Mouse (Mus musculus) myocyte (in vitro differentiated cells): ENCODE measurements around the gene Hcn2. TPM values are rescaled to one million over a fixed set of nuclear protein-coding genes. Genes with fewer than 3 reads are reported as not detected.
A peak's percentile ranks its signal among the peaks of the same experiment; 100 is the strongest.

Experiments
- H3K27me3 ChIP-seq: one replicate; pipeline ENCODE4 v1.6.1; 2011; ENCODE audit not compliant: control insufficient read depth, insufficient read depth, insufficient read length
- H3K36me3 ChIP-seq: one replicate; pipeline ENCODE4 v1.6.1; 2011; ENCODE audit not compliant: control insufficient read depth, insufficient read depth
- H3K4me2 ChIP-seq: one replicate; pipeline ENCODE4 v1.6.1; 2011; ENCODE audit warnings: low read depth, control low read depth
- H3K4me3 ChIP-seq: one replicate; pipeline ENCODE4 v1.5.1; 2011; ENCODE audit warnings: mild to moderate bottlenecking, control low read depth, moderate library complexity
- H3K79me2 ChIP-seq: one replicate; pipeline ENCODE4 v1.6.1; 2011; ENCODE audit not compliant: control insufficient read depth, insufficient read depth
- H3ac ChIP-seq: one replicate; pipeline ENCODE4 v1.6.1; 2011; ENCODE audit not compliant: control insufficient read depth, insufficient read length
- CEBPB ChIP-seq: IDR thresholded peaks from 2 replicates; pipeline ENCODE4 v1.6.1; 2011; ENCODE audit warnings: mild to moderate bottlenecking, moderate library complexity; ENCODE audit not compliant: poor library complexity, insufficient read depth, severe bottlenecking
- E2F4 ChIP-seq: IDR thresholded peaks from one replicate; pipeline ENCODE4 v1.6.1; 2011; ENCODE audit warnings: mild to moderate bottlenecking, control low read depth, moderate library complexity; ENCODE audit not compliant: insufficient read depth
- MAX ChIP-seq: IDR thresholded peaks from one replicate; pipeline ENCODE4 v1.6.1; 2011; ENCODE audit warnings: low read depth, mild to moderate bottlenecking, control low read depth
- MYOD1 ChIP-seq, 3 experiments: IDR thresholded peaks; one replicate each; pipeline ENCODE4 v1.6.1; 2011; ENCODE audit warnings: control low read depth in 2 of 3, low read depth in 2 of 3, mild to moderate bottlenecking in 2 of 3, moderate library complexity in 1 of 3; ENCODE audit not compliant: insufficient read length in 2 of 3, control insufficient read depth in 1 of 3
- MYOG ChIP-seq, 3 experiments: IDR thresholded peaks; one replicate each; pipeline ENCODE4 v1.6.1; 2011; ENCODE audit warnings: control low read depth in 2 of 3, low read depth in 2 of 3, mild to moderate bottlenecking in 2 of 3; ENCODE audit not compliant: insufficient read length in 2 of 3, control insufficient read depth in 1 of 3, insufficient read depth in 1 of 3
- POLR2A ChIP-seq: IDR thresholded peaks from one replicate; pipeline ENCODE4 v1.6.1; 2011; ENCODE audit warnings: low read depth, mild to moderate bottlenecking, control low read depth, moderate library complexity; ENCODE audit not compliant: insufficient read length
- POLR2AphosphoS2 ChIP-seq: IDR thresholded peaks from one replicate; pipeline ENCODE4 v1.6.1; 2011; ENCODE audit warnings: low read depth, control low read depth; ENCODE audit not compliant: insufficient read length
- REST ChIP-seq: IDR thresholded peaks from one replicate; pipeline ENCODE4 v1.6.1; 2011; ENCODE audit warnings: mild to moderate bottlenecking, control low read depth, moderate library complexity; ENCODE audit not compliant: insufficient read depth, insufficient read length
- SRF ChIP-seq: IDR thresholded peaks from one replicate; pipeline ENCODE4 v1.6.1; 2011; ENCODE audit warnings: low read depth; ENCODE audit not compliant: control insufficient read depth, insufficient read length
- TCF12 ChIP-seq: IDR thresholded peaks from one replicate; pipeline ENCODE4 v1.6.1; 2011; ENCODE audit warnings: mild to moderate bottlenecking, control low read depth; ENCODE audit not compliant: poor library complexity, insufficient read depth, severe bottlenecking
- TCF3 ChIP-seq: IDR thresholded peaks from one replicate; pipeline ENCODE4 v1.6.1; 2011; ENCODE audit warnings: low read depth, control low read depth; ENCODE audit not compliant: insufficient read length
- USF1 ChIP-seq: IDR thresholded peaks from one replicate; pipeline ENCODE4 v1.6.1; 2011; ENCODE audit warnings: low read depth, mild to moderate bottlenecking, control low read depth, moderate library complexity
- polyA plus RNA-seq: library from polyadenylated mRNA; unstranded; fragments of >200 nt; fragmentation: generic; extraction: Trizol; gene quantifications from one replicate; pipeline ENCODE4 v1.2.1, GENCODE M21; 2012; ENCODE audit warnings: missing spikeins

The Hcn2 gene
- polyA plus RNA-seq, 1 experiment = 0.35 TPM

DNA sequence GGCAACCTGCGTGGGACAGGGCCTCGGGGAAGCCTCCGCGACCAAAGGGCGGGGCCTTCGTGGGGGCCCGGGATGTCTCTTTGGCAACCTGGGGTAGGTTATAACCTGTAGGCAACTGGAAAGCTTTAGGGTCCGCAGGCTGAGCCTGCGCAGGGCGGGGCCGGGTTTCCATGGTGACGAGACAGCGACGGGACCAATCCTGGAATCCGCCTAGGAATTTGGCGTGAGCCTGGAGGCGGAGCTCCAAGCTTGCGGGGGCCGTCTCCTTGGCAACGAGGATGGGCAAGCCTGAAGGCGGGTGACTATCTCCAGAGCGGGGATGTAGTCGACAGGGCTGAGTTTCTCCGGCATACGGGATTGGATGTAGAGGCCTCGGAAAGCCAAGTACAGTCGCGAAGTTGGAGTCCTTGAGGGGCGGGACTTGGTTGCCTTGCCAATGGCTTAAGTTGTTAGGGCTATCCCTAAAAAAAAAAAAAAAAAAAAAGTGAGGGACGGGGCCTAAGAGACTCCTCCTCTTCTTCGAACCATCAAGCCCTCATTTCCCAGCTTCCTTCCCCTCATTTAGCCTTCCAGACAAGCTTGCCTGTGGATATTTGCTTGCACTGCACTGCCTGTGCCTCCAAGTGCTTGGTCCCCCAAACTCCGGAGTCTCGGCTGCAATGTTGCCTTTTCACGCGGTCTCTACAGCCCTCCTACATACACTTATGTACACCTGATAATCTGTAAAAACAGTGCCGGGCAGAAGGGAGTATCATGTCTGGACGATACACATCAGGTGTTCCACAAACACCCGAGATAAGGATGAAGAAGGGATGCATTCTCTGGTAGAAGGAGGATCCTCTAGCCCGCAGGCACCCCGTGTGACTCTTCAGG, 51.2 kb downstream of the Hcn2 start:
- TF ChIP-seq TCF3 (no peak), TCF12 (no peak), MAX (no peak), REST (no peak), MYOG (IDR thresholded peaks at IDR 0.05; ENCODE audit: control insufficient read depth in 1 of 3, insufficient read depth in 1 of 3, insufficient read length in 2 of 3, low read depth in 2 of 3) (peak in 1 of 3 experiments; percentile 13)
- Histone ChIP-seq H3ac (no peak overlapping the region), H3K79me2 (peaks cover 40% of the 10 kb centered on the region), H3K27me3 (no peaks in the 10 kb centered on the region), H3K4me2 (peak overlapping the region; percentile 67), H3K36me3 (no peaks in the 10 kb centered on the region), H3K4me3 (peak overlapping the region; percentile 65)

DNA sequence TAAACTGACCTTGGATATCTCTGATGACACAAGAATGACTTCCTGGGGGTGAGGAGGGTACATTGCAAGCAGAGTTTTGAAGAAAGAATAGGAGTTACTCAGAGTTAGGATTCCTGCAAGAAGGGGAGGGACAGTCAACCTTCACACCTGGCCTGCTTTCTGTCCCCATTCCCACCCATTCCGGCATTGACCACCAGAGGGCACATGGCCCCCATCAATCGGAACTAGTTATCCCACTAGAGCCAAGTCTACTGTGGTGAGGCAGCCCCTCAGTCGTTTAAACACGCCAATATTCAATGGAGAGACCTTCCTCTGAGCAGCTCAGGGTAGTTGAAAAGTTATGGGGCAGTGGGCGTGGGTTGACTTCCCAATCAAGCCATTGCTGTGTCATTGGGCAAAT, 52.0 kb downstream of the Hcn2 start:
- Histone ChIP-seq H3K36me3 (no peaks in the 10 kb centered on the region), H3K79me2 (peaks cover 32% of the 10 kb centered on the region), H3K4me2 (peak overlapping the region; percentile 67), H3K4me3 (no peak overlapping the region), H3ac (no peak overlapping the region), H3K27me3 (no peaks in the 10 kb centered on the region)
- TF ChIP-seq TCF3 (no peak), SRF (no peak), USF1 (no peak), CEBPB (no peak), TCF12 (no peak), MAX (no peak), POLR2AphosphoS2 (no peak), REST (no peak), MYOD1 (IDR thresholded peaks at IDR 0.05; ENCODE audit: control insufficient read depth in 1 of 3, insufficient read length in 2 of 3, low read depth in 2 of 3) (no peak), E2F4 (no peak)

DNA sequence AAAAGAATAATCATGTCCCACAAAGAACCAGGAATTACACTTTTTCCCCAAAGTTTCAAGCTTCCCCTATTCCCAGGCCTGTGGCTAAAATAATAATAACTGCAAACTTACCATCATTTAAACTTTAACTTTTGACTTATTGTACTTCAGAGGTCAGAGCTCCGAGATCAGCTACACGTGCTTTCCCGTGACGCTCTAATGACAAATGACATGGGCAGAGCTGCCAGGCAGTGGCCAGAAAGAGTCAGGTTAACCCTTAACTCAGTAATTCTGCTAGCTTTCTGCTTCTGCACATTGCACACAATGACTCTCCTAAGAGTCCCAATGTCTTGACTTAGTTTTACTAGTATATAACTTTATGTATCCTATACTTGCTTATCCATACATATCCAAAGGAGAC, 52.9 kb downstream of the Hcn2 start:
- Histone ChIP-seq H3K4me2 (no peak overlapping the region), H3K4me3 (no peak overlapping the region), H3ac (no peak overlapping the region), H3K36me3 (no peaks in the 10 kb centered on the region), H3K79me2 (peaks cover 22% of the 10 kb centered on the region), H3K27me3 (no peaks in the 10 kb centered on the region)
- TF ChIP-seq REST (no peak), TCF3 (no peak), POLR2AphosphoS2 (no peak), MYOG (IDR thresholded peaks at IDR 0.05; ENCODE audit: control insufficient read depth in 1 of 3, insufficient read depth in 1 of 3, insufficient read length in 2 of 3, low read depth in 2 of 3) (no peak), MAX (no peak), E2F4 (no peak), CEBPB (no peak), POLR2A (no peak), USF1 (no peak), TCF12 (no peak), MYOD1 (IDR thresholded peaks at IDR 0.05; ENCODE audit: control insufficient read depth in 1 of 3, insufficient read length in 2 of 3, low read depth in 2 of 3) (no peak), SRF (no peak)

DNA sequence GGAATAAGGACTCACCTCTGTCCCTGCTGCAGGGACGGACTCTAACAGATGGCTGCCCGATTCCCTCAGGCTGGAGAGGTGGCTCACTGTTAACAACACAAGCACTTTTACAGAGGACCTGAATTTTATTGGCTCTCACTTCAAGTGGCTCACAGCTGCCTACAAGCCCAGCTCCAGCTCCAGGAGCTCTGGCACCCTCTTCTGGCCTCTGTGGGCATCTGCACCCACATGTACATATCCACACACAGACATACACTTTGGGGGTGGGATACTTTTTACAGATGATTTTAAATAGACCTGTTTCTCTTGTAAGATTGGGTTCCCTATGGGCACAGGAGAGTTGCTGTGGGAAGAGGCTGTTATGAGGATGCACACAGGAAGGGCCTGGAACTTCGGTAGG, 55.9 kb downstream of the Hcn2 start:
- Histone ChIP-seq H3K36me3 (no peaks in the 10 kb centered on the region), H3K4me2 (no peak overlapping the region), H3K27me3 (no peaks in the 10 kb centered on the region), H3K79me2 (no peaks in the 10 kb centered on the region), H3K4me3 (no peak overlapping the region), H3ac (no peak overlapping the region)
- TF ChIP-seq MYOG (IDR thresholded peaks at IDR 0.05; ENCODE audit: control insufficient read depth in 1 of 3, insufficient read depth in 1 of 3, insufficient read length in 2 of 3, low read depth in 2 of 3) = no peak
- TF ChIP-seq USF1 = no peak
- TF ChIP-seq TCF12 = no peak
- TF ChIP-seq SRF = no peak
- no peak for TF ChIP-seq CEBPB
- no peak for TF ChIP-seq MYOD1 (IDR thresholded peaks at IDR 0.05; ENCODE audit: control insufficient read depth in 1 of 3, insufficient read length in 2 of 3, low read depth in 2 of 3)
- no peak for TF ChIP-seq E2F4
- TF ChIP-seq POLR2AphosphoS2 = no peak
